Mouse (Mus musculus): Measurements from ENCODE around the gene Sh3kbp1.

Gene Sh3kbp1

DNA sequence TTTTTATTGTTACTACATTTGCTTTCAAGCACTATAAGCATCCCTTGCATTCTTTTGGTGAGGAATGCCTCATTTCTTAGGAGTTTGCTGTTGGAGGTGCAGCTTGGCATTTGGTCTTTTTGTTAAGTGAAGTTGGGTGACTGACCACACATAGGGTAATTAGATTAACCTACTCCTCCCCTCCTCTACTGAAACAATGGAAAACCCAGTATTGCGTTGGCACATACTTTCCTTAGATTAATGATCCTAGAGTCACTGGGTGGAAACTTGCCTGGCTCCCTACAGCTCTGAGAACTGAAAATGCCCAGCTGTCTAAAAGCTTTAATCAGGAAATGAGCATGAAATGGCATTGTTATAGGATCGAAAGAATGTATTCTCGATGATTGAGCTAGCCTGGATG lies 117.5 kb downstream of the Sh3kbp1 start:
- DNase-seq (ENCODE audit: low read depth) = no peak

DNA sequence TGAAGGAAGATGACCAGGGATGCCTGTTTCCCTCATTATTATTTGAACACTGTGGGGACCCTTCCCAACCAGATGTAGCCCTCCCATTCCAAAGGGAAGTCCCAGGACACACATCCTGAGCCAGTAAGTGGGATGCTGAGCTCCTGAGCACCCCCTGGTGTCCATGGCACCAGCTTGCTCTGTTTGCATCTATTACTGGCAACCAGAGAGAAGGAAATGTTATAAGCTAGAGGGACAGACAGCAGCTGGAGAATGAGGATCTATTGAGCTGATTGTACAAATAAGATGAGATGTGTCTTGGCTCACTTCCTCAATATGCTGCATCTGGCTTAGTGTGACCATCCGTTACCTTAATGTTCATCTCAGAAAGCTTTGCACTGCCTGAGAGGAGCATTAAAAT lies 124.8 kb downstream of the Sh3kbp1 start:
- no peak for DNase-seq (ENCODE audit: low read depth)

DNA sequence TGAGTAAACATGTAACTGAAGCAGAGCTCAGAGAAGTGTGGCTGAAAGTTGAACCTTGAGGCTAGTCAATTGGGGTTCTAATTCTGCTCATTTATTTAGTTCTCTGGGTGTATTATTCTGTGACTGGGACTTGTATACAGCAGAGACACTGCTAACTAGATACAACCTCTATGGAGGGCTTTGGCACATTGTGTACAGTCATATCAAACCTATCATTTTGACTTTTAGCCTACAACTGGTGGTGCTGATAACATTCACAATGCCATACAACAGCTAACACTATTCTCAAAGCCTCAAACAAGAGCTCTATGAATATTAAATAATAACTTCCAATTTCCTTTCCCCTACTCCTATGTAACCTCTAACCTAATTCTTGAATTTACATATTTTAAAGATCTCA lies 129.2 kb downstream of the Sh3kbp1 start:
- DNase-seq (ENCODE audit: low read depth) = peak; percentile 11

DNA sequence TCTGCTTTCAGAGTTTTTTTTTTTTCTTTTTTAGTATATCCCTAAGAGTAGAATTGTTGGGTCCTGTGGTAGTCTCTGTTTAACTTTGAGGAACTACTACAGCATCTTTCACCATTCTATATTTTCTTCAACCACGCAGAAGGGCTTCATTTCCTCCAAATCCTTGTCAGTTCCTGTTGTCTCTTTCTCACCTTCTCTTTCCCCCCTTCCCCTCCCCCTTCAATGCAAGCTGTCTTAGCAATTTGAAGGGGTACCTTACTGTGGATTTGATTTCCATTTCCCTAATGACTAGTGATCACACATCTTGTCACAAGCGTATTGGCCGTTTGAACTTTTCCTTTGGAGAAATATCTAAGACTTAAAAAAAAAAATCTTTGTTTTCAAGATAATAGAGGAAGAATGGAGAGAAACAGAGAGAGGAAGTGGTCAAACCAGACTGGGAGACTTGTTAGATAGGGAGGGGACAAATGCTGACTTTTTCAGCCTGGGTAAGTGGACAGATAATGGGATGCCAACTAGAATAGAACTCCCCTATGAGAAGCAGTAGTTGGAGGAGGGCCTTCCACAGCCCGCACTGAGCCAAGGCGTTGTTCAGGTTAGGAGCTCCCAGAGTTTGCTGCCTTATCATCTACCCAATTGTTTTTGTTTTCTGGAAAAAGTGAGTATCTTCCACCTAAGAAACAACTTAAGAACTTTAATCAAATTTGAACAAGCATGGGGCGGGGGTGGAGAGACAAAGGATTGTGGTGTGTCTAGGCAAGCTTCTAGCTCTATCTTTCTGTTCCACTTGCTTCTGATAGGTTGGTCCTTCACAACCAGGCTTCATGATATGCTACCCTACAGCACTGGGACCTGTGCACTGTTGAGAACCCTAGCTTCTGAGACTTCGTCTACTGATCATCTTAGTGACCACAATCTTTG lies 130.1 kb downstream of the Sh3kbp1 start:
- peak; percentile 58 for DNase-seq (ENCODE audit: low read depth)

DNA sequence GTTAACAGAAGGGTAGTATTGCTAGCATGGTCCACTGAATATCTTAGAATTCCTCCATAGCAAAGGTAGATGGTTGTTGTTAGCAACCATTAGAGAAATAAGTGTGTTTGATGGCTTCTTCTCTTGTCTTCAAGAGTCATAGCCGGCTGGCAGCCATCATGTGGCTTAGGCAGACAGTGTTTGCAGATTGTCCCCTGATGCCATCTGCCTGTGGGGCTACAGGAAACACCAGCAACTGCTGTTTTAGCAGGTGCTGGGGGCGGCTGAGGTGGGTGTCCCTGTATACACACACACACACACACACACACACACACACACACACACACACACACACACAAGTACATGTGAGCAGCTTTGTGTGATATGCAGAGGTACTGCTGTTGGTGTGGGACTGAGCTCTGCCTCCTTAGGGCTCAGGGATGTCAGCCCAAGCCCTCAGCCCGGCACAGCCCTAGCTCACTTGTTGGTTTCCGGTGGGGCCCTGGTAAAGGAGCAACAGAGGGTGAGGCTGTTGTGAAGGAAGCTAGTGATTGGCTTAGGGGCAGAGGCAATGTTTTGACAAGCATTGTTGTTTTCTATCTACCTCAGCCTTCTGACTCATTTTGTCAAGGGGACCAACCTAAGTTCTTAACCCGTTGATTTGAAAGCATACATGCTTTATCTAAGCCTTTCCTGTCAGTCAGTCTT lies 130.9 kb downstream of the Sh3kbp1 start:
- peak; percentile 11 for DNase-seq (ENCODE audit: low read depth)

DNA sequence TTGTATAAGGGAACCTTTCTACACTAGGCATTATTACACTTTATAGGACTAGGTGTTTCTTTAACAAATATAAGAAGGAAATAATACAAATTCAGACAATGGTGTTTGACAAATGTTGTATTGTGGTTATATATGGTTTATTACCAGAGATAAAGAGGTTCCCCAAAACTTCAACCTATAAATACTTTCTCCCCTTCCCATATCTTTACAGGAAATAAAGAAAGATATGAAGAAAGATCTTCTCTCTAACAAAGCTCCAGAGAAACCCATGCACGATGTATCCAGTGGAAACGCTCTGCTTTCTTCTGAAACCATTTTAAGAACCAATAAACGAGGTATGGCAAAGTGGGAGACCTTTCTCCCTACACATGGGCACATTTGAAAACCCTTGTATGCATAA lies 136.7 kb downstream of the Sh3kbp1 start:
- no peak for DNase-seq (ENCODE audit: low read depth)

DNA sequence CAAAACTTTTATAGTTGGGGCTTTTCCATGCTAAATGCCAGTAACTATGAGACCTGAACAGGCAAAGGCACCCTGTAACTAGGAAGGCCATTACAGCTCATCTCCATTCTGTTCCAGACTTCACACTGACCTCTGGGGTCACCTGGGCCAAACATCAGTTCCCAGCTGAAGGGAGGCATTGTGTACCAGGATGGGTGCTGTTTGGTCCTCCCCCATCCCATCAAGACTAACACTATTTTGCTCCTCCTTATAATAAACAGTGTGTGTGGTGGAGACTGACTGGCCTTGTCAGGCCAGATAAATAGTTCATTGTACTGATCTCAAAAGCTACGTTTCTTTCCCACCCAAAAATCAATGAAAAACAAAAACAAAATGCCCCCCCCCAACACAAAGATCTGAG lies 138.8 kb downstream of the Sh3kbp1 start:
- no peak for DNase-seq (ENCODE audit: low read depth)

DNA sequence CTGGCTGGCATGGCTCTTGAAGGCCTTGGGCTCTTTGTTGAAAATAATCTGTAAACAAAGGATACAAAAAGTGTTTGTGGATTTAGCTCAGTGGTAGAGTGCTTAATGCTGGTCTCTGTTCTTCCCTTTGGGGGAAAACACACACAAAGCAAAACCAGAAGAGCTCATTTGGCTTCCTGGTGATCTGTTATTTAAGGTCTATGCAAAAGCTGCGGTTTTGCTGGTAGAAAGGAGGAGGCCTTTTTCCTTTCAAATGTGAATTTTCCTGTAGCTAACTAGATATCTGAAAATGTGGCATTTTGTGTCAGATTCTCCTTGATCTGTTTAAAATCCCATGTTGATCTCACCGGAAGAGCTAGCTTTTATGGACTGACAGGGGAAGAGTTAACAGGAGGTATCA lies 141.9 kb downstream of the Sh3kbp1 start:
- DNase-seq (ENCODE audit: low read depth) = no peak

DNA sequence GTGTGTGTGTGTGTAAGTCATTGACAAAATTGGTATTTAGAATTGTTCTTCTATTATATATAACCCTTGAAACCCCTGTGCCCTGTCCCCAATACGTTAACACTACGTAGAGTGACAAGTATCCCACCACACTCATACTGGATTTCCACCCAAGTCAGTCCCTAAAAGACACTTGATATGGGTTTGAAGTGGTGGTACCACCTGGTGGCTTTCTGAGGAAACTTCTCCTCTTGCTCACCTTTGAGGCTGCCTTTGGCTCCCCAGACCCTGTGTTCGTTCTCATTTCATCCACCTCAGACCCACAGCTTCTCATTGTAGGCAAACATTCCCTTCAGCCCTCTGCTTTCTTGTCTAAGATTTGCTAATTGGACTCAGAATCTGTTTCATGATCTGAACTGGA lies 142.7 kb downstream of the Sh3kbp1 start:
- no peak for DNase-seq (ENCODE audit: low read depth)

DNA sequence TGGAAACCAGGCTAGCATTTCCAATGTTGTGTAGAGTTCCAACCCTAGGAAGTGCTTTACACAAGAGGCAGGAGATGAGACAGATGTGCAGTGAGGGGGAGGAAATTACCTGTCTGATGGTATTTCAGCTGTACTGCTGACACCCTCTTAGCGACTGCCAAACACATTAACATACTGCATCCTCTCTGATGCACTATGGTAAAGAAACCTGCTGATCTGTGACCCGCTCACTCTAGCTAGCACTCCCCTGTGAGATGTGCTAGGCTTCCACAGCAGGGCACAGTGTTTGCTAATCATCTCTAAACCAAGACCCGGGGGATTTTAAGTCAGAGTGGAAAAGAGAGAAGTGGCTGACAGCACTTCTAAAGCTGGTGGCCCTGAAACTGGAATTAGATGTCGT lies 145.1 kb downstream of the Sh3kbp1 start:
- DNase-seq (ENCODE audit: low read depth) = no peak

DNA sequence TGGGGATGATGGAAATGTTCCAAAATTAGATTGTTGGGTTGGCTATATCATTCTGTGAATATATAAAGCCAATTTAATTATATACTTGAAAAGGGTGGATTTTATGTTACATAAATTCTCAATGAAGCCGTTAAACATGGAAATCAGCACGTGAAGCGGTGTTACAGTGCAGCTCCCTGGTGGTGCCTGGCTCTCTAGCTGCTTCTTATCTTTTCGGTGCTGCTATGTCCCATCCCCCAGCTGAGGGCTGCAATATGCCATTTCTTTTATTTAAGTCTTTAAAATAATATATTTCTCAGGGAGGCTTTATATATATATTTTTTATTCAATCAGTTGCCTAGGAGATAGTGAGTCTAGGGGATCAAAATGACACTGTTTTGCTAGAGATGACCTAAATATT lies 148.0 kb downstream of the Sh3kbp1 start:
- no peak for DNase-seq (ENCODE audit: low read depth)

DNA sequence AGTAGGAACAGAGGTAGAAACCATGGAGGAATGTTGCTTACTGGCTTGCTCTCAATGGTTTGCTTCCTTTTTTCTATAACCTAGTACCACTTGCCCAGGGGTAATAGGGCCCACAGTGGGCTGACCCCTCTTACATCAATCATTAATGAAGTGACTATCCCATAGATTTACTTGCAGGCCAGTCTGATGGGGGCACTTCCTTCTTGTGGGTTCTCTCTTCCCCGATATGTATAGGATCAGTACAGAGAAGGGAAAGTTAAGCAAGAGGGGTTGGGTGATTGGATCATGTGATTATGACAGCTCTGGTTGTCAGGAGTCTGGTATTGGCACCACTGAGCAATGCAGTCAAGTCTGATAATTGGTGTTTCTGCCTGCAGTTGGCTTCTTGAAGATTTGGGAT lies 151.7 kb downstream of the Sh3kbp1 start:
- DNase-seq (ENCODE audit: low read depth) = no peak

DNA sequence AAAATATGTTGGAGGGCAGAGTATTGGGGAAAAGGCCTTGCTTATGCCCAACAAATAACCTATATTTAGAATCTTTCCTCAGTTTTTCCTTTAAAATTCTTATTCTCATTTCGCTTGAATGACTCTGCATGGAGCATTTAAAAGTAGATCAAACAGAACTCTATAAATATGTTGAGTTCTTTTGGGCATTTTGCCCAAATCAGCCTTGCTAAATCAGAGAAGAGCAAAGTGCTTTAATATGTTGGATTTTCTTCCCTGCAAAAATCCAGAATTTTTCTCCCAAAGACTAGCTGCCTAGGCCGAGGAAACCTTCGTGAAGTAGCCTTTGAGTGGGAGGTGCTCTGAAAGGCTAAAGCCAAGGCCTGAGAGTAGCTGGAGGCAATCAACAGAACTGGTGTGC lies 163.4 kb downstream of the Sh3kbp1 start:
- DNase-seq (ENCODE audit: low read depth) = no peak

DNA sequence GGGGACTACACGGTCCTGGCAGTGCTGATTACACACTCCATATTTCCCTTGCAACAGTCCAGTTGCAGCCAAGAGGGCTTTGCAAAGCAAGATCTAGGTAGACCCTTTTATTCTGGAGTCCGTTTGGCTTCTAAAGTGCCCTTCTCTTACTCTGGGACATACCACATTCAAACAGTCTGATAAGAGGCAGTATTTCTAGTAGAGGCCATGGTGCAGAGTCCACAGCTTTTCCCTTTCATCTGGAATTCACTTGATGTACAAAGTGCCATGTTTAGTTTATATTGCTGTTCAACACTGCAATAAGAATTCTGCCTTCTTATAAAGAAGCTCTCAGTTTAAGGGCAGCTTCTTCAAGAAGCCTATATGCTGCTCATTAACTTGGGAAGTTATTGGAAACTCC lies 168.5 kb downstream of the Sh3kbp1 start:
- no peak for DNase-seq (ENCODE audit: low read depth)

DNA sequence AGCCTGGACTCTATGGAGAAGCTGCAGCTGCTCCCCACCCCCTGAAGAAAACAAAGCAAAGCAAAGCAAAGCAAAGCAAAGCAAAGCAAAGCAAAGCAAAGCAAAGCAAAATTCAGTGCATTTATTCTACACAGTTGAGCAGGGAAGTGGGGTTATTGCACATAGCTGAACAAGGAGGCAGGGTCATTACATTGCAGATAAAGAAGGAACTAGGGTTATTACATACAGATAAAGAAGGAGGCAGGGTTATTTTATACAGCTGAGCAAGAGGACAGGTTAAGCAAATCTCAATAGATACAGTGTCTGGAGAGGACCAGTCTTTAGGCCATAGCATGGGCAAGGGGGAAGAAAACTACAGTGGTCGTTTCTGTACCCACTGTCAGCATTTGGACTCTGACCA lies 177.3 kb downstream of the Sh3kbp1 start:
- DNase-seq (ENCODE audit: low read depth) = no peak

DNA sequence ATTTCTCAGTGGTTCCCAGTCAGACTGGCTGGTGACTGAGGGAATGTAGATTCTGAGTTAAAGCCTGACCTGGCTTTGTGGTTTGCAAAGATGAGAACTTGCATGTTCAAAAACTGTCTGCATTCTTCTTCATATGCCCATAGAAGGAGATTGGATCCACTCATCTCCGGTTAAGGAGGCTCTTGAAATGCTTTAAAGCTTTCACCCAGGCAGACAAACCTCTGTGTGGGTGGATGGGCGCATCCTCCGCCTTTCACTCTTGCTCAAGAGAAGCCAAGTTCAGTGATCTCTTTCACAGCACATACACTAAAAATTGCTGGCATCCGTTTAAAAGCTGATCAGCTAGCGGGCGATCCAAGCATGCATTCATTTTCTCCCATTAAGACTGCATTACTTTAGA lies 182.4 kb downstream of the Sh3kbp1 start:
- DNase-seq (ENCODE audit: low read depth) = no peak

DNA sequence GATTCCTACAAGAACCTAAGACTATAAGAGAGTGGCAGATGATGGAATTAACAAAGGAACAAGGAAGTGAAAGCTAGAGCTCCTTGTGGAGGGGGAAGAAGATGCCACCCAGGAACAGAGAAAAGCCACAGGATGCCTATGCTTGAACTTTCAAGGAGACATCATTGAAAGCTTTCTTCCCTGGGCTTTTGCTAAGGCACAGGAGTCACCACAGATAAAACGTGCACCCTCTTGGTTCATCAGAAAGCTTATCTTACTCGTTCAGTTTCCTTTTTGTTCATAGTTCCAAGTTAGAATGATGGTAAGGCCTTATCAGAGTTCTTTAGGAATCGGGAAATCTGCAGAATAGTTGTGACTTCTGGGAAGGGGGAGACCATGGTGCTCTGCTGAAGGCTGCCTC lies 183.4 kb downstream of the Sh3kbp1 start:
- DNase-seq (ENCODE audit: low read depth) = no peak

DNA sequence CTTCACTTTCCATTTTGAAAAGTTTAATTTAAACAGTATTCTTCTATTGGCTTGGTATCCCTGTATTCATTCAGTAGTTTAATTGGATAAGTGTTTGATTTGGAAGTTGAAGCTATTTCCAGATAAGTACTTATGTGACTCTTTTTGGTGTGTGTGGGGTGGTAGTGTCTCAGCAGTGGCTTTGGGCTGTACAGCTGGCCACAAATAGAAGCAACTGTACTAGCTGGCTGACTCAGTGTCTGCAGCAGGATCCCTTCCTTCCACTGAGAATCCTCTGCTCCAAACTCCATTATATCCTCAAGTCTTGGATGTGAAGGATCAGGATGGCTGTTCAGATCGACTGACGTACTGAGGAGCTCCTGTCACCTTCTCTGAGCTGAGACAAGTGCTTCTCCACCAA lies 190.4 kb downstream of the Sh3kbp1 start:
- DNase-seq (ENCODE audit: low read depth) = no peak

DNA sequence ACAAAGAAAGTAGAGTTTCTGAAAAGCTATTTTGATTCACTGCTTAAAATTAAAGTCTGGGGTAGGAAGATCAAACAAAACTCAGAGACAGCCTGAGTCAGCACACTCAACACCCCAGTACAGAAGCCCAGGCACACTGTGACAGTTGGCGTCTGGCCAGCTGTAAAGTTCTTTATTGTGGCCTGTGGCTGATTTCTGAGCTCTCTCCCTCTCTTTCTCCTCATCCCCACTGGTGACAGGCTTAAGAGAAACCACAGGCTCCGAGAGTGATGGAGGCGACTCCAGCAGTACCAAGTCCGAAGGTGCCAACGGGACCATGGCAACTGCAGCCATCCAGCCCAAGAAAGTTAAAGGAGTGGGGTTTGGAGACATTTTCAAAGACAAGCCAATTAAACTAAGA lies 201.1 kb downstream of the Sh3kbp1 start:
- DNase-seq (ENCODE audit: low read depth) = no peak

DNA sequence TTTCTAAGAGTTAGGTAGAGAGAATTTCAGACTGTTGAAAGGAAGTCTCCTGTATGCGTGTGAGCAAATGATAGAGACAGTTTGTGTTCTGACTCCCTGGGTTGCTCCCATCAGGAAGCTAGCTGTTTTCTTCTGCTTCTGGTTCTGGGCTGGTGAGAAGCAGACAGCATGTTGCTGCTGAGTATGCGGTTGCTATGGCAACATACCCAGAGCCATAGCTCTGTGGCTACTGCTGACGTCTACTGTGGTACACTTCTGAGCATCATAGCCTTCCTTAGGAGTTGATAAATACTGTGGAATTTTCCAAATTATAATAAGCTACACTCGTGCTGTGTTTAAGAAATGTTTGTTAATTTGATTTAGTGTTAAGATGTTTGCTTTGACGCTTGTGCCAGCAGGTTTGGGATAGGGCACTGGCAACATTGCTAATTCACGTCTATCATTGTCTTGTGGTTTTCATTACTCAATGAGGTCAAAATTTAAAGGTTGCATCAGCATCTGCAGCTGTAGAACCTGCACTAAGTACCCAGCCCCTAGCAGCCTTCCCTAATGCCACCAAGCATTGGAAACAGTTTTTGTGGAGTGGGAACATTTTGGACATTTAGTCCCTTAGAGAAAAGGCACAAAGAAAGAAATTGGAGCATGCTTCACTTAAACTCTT lies 202.2 kb downstream of the Sh3kbp1 start:
- DNase-seq (ENCODE audit: low read depth) = no peak

DNA sequence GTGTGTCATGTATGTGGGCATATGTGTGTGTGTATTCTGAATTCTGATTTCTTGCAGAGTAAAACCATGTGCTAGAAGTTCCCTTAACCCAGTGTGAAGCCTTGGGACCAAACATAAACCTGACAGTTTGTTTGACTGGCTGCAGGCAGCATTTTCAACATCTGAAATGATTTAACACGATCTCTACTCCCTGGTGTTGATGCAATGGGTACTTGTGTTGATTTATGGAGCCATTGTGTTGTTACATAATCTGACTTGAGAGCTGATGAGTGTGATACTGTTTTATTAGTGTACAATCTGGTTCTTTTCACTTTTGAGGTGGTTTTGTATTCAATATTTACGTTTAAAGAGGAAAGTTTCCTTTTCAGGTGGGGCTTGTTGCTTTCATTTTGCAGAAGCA lies 204.1 kb downstream of the Sh3kbp1 start:
- no peak for DNase-seq (ENCODE audit: low read depth)

DNA sequence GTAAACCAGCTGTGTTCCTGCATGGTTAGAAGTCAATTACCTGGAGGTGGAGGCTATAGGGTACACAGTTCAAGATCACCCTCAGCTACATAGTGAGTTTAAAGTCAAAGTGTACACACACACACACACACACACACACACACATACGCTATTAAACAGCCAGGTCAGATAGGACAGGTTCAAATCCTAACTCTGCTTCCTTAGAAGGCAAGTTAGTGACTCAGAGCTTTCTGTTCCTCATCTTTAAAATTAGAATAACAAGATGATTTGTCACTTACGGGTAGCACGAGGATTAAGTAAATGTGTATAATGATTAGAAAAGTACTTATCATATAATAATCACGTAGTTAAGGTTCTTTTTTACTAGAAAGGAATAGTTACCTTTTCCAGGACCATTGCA lies 208.2 kb downstream of the Sh3kbp1 start:
- no peak for DNase-seq (ENCODE audit: low read depth)

DNA sequence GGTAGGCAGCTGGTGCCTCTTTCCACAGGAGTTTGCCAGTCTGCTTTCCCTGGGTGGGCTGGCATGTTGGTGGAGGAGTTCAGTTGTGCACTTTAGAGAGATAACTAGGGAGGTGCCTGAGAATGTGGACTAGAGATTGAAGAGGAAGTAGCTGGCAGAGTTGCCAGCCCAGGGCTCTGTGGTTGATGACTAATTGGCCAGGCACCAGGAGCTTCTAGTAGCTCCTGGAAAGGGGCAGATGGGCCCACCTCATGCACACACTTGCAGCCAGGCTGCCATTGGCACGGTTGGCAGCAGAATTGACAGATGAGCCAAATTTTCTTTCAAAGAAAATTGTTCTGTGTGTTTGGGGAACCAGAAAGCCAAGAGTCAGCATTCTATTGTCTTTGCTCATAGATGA lies 210.3 kb downstream of the Sh3kbp1 start:
- DNase-seq (ENCODE audit: low read depth) = peak; percentile 5

All from c-Kit-positive CD71-positive TER-119-negative erythroid progenitor cells, embryonic 14.5 days (primary cell).